Mouse (Mus musculus): Measurements from ENCODE around the gene Fam129c.

Gene Fam129c

GRCm38 (mm10) chr8:71645510-71645909 is 48.1 kb downstream of the Fam129c start:
- no peak for TF ChIP-seq GATA4 (IDR thresholded peaks at IDR 0.05; ENCODE audit: insufficient replicate concordance, low read length)

GRCm38 (mm10) chr8:71654600-71654999 is 57.2 kb downstream of the Fam129c start:
- no peak for TF ChIP-seq GATA4 (IDR thresholded peaks at IDR 0.05; ENCODE audit: insufficient replicate concordance, low read length)
